Mouse (Mus musculus): Measurements from ENCODE around the gene Acss1. TPM values are rescaled to one million over a fixed set of nuclear protein-coding genes. Genes with fewer than 3 reads are reported as not detected.

The Acss1 gene
- polyA plus RNA-seq (2012; rRNA removed), result 30.4 and 34.1 TPM in 2 replicates
- 30.3 and 38.7 TPM in 2 replicates for polyA plus RNA-seq (2014; fragmentation: Nextera tagmentation; extraction: Ambion mirVana)

DNA sequence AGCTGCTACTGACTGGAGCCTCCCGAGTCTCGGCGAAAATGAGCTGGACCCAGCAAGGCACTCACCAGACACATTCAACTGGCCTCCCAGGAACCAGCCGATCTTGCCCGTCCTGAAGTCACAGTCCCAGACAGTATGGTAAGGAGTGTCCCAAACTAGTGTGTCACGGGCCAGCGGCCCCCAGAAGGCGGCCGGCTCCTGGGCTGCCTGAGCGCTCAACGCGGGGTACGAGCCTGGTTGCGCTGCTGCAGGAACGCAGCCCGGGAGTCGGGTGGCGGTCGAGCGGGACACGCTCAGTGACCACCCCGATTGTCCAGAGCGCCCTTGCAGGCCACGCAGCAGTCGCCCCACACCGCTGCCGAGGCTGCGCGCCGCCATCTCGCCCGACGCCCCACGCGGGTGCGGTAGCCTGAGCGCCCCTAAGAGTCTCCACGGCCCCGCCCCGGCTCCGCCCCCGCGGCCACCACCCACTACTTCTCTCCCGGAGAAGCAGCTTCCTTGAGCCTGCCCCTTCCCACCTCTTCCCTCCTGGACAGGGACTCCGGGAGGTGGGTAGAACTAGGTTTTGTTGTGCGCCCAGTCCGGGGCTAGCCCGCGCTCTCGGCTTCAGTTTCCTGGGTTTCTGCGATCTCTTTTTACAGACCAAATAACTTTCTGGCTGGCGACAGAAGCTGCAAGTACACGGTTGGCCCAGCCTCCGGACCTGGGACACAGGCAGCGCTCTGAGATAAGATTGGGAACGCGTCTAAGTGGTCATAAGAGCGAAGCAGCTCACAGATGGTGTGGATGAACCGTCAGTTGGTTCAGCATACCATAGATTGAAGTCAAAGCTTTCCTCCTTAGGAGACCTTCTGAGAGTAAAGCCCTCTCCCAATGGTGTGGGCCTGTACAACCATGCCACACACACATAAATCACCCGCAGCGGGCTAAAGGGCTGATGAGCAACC, at the start of gene Acss1:
Gene Acss1, minus strand, starts transcription at position 681 of the 947 bp plus-strand sequence.
- no peak for TF ChIP-seq CTCF (IDR thresholded peaks at IDR 0.05; ENCODE audit: low read depth)
- peak; percentile 65 for TF ChIP-seq EP300 (IDR thresholded peaks at IDR 0.05; ENCODE audit: low read depth)
- under 1% methylated on average over 58 of the region's 61 CpGs for WGBS (ENCODE audit: insufficient replicate concordance)
- Histone ChIP-seq H3K9ac (replicated peaks) (peak within 1 kb of the TSS; percentile 90), H3K4me2 (ENCODE audit: low read depth) (peak within 1 kb of the TSS; percentile 96), H3K36me3 (replicated peaks; ENCODE audit: control insufficient read depth, insufficient read depth, low read depth) (no peaks in the 10 kb centered on the region), H3K27ac (peak within 1 kb of the TSS; percentile 87), H3K4me1 (replicated peaks; ENCODE audit: control insufficient read depth in 2 of 2, insufficient read depth in 2 of 2, low read length in 1 of 2) (peaks cover 35 to 53% of the 10 kb centered on the region in 2 experiments), H3K9me3 (ENCODE audit: control insufficient read depth, low read length) (no peaks in the 10 kb centered on the region), H3K4me3 (ENCODE audit: insufficient read depth in 1 of 2, low read depth in 2 of 2, low read length in 2 of 2) (peak within 1 kb of the TSS; percentile 93 to 96), H3K27me3 (ENCODE audit: control insufficient read depth, insufficient read depth, low read length) (no peaks in the 10 kb centered on the region)
- peak; percentile 59 to 67 (median 64) for DNase-seq (ENCODE audit: low read depth in 3 of 3, low spot score in 3 of 3)
- peak; percentile 74 for ATAC-seq (ENCODE audit: insufficient read depth)

DNA sequence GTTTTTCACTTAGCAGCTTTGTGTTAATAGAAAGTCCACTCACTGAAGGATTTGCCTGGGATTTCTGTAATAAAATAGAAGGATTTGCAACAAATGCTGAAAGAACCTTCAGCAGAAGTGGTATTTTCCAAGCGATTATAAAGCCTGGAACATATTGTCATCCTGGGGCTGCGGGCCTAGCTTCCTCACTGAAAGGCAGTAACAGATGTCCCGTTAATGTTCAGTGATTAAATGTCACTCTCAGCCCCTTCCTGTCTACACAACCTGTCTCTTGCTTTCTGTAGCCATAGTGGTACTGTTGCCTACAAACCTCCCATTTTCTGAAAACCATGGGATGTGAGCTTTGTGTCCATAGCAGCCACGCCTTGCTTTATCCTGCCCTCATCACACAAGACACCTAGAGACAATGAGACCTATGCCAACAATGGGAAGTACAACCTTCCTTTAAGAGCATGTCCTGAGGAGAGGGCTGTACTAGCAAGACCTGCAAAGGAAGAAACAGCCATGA, 43.9 kb upstream of the Acss1 start:
- H3K9me3 ChIP-seq (ENCODE audit: control insufficient read depth, low read length), result no peaks in the 10 kb centered on the region
- no peak overlapping the region for H3K27ac ChIP-seq
- DNase-seq (ENCODE audit: low read depth in 3 of 3, low spot score in 3 of 3) (no peak), ATAC-seq (ENCODE audit: insufficient read depth) (no peak)
- H3K4me2 ChIP-seq (ENCODE audit: low read depth), result no peak overlapping the region
- no peak overlapping the region for H3K4me3 ChIP-seq (ENCODE audit: insufficient read depth in 1 of 2, low read depth in 2 of 2, low read length in 2 of 2)
- H3K4me1 ChIP-seq (replicated peaks; ENCODE audit: control insufficient read depth in 2 of 2, insufficient read depth in 2 of 2, low read length in 1 of 2), result no peaks in the 10 kb centered on the region
- H3K27me3 ChIP-seq (ENCODE audit: control insufficient read depth, insufficient read depth, low read length), result no peaks in the 10 kb centered on the region
- no peak overlapping the region for H3K9ac ChIP-seq (replicated peaks)
- H3K36me3 ChIP-seq (replicated peaks; ENCODE audit: control insufficient read depth, insufficient read depth, low read depth), result no peaks in the 10 kb centered on the region
- no peak for TF ChIP-seq EP300 (IDR thresholded peaks at IDR 0.05; ENCODE audit: low read depth)
- no peak for TF ChIP-seq CTCF (IDR thresholded peaks at IDR 0.05; ENCODE audit: low read depth)
- 59% methylated on average over 4 of the region's 4 CpGs for WGBS (ENCODE audit: insufficient replicate concordance)

DNA sequence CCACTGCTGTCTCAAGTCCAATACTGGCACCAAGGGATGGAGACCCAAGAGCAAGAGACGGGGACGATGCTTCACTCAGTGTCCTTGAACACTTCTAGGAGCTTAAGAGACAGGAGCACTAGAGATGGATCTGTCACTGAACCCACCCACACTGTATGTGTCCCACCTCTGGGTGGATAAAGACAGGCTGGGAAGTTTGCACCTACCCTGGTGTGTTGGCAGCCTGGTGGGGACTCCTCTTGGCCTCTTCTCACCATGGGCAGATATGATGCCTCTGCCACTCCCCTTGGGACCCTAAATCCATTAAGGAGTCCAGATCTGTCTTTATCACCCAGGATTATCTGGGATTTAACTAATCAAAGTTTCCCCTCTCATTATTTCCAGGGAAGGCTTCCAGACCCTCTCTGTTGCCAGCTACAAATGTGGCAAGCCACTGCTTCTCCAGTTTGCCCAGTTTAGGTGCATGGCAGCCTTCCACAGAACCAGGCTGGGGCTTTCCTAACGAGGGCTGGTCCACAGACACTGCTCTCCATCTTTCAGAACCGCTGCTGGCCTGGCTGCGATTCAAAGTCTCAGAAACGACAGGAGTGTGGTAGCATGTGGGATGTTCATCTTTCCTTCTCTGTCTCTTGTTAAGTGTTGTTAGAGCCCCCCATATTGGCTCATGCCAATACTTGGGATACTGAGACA, 23.3 kb upstream of the Acss1 start:
- ATAC-seq (ENCODE audit: insufficient read depth), result no peak
- DNase-seq (ENCODE audit: low read depth in 3 of 3, low spot score in 3 of 3), result no peak
- H3K4me1 ChIP-seq (replicated peaks; ENCODE audit: control insufficient read depth in 2 of 2, insufficient read depth in 2 of 2, low read length in 1 of 2), result no peaks in the 10 kb centered on the region
- no peak overlapping the region for H3K4me2 ChIP-seq (ENCODE audit: low read depth)
- H3K36me3 ChIP-seq (replicated peaks; ENCODE audit: control insufficient read depth, insufficient read depth, low read depth), result no peaks in the 10 kb centered on the region
- TF ChIP-seq CTCF (IDR thresholded peaks at IDR 0.05; ENCODE audit: low read depth), result no peak
- no peak for TF ChIP-seq EP300 (IDR thresholded peaks at IDR 0.05; ENCODE audit: low read depth)
- no peak overlapping the region for H3K4me3 ChIP-seq (ENCODE audit: insufficient read depth in 1 of 2, low read depth in 2 of 2, low read length in 2 of 2)
- no peaks in the 10 kb centered on the region for H3K9me3 ChIP-seq (ENCODE audit: control insufficient read depth, low read length)
- H3K27ac ChIP-seq, result no peak overlapping the region
- 61% methylated on average over 6 of the region's 6 CpGs for WGBS (ENCODE audit: insufficient replicate concordance)
- H3K9ac ChIP-seq (replicated peaks), result no peak overlapping the region
- peaks cover 40% of the 10 kb centered on the region for H3K27me3 ChIP-seq (ENCODE audit: control insufficient read depth, insufficient read depth, low read length)

DNA sequence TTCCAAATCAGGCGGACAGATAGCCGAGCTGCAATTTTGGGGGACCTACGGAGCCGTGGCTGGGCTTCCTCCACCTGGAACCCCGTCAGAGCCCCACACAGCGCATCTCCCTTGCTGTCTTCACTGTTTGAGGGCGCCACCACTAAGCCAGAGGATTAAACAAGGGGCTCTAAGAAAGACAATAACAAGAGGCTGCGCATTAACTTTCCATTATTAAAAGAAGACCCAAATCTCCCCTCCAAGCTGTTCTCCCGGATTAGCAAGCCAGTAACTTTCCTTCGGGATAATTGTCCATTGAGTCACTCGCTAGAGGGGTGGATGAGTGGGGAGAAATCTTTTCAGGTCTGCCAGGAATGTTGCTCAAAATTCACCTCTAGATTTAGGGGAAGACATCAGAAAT, 21.9 kb upstream of the Acss1 start:
- no peak overlapping the region for H3K9ac ChIP-seq (replicated peaks)
- H3K9me3 ChIP-seq (ENCODE audit: control insufficient read depth, low read length), result no peaks in the 10 kb centered on the region
- ATAC-seq (ENCODE audit: insufficient read depth) (no peak), DNase-seq (ENCODE audit: low read depth in 3 of 3, low spot score in 3 of 3) (no peak)
- H3K4me1 ChIP-seq (replicated peaks; ENCODE audit: control insufficient read depth in 2 of 2, insufficient read depth in 2 of 2, low read length in 1 of 2), result no peaks in the 10 kb centered on the region
- no peak overlapping the region for H3K27ac ChIP-seq
- H3K4me2 ChIP-seq (ENCODE audit: low read depth), result no peak overlapping the region
- peaks cover 46% of the 10 kb centered on the region for H3K27me3 ChIP-seq (ENCODE audit: control insufficient read depth, insufficient read depth, low read length)
- H3K4me3 ChIP-seq (ENCODE audit: insufficient read depth in 1 of 2, low read depth in 2 of 2, low read length in 2 of 2), result no peak overlapping the region
- TF ChIP-seq EP300 (IDR thresholded peaks at IDR 0.05; ENCODE audit: low read depth) (no peak), CTCF (IDR thresholded peaks at IDR 0.05; ENCODE audit: low read depth) (no peak)
- 7% methylated on average over 11 of the region's 11 CpGs for WGBS (ENCODE audit: insufficient replicate concordance)
- no peaks in the 10 kb centered on the region for H3K36me3 ChIP-seq (replicated peaks; ENCODE audit: control insufficient read depth, insufficient read depth, low read depth)
